Mouse (Mus musculus) liver, adult 2 months (tissue): ENCODE results near the gene Ralbp1.

ENCODE experiments used
- CTCF ChIP-seq: fragments of 200-500 bp; IDR thresholded peaks from 2 replicates; pipeline ENCODE4 v1.5.1; 2011; ENCODE audit warnings: low read depth, low read length, control low read depth
- POLR2A ChIP-seq: fragments of 200-500 bp; IDR thresholded peaks from 2 replicates; pipeline ENCODE4 v1.6.1; 2011; ENCODE audit warnings: low read length, control low read depth; ENCODE audit not compliant: insufficient read depth; ENCODE audit errors: extremely low read depth

DNA sequence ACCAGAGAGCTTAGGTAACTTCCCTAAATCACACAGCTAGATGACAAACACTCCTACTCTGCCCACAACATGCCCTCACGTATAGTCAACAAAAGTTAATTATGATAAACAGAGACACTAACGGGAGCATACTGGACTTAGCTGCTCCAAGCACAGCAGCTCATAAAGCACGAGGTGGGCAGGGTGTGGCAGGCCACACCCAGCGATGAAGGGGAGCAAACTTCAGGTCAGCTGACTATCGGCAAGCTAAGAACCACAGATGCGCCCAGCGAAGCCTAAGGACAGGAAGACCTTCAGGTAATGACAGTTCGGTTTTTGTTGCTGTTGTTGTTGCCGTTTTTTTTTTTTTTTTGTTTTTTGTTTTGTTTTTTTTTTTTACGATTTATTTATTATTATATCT lies 15.9 kb downstream of the Ralbp1 start:
- TF ChIP-seq CTCF (no peak), POLR2A (no peak)
